Mouse (Mus musculus): ENCODE measurements at regions not wholly inside any gene's neighbourhood (a gene's known extent, or its start where the extent isn't known, plus 50 kb on each side); places are given as distances from the start of the nearest gene placed in this dataset.
A peak's percentile ranks its signal among the peaks of the same experiment; 100 is the strongest.

DNA sequence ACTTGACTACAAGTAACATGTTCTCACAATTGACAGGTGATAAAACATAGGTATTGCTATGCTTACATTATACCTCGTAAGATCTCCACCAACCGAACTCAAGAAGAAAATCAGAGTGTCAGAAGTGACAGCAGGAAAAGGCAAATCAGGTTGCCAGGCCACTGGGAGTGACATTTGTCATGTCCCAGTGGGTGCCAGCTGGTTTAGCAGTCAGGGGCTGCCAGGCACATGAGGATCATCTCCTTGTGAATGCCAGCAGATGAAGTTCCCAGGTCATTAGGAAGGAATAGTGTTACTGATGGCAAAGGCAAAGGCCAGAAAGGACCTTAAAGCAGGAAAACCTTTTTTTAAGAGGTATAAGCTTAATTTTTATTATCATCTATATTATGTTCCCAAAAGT is 1711.7 kb downstream of the Pla2g4a start:
- DNase-seq (ENCODE audit: low read depth, low spot score), result no peak

DNA sequence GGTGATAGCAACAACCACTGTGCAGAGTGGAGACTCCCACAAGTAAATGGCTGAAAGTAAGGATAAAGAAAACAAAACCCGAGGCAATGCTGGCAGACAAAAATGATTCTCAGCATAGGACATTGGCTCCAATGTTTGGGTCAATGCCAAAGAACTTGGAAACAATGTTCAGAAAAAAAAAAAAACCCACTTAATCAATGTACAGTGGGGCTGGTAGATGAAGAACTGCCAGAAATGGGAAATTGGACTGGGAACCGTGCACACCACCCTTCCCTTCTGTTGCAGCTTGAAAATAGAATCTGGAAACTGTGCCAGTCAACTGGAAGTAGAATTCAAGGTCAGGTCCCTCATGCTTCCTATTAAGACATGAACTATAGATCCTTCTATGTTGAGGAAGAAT is 1714.4 kb downstream of the Pla2g4a start:
- no peak for DNase-seq (ENCODE audit: low read depth, low spot score)

DNA sequence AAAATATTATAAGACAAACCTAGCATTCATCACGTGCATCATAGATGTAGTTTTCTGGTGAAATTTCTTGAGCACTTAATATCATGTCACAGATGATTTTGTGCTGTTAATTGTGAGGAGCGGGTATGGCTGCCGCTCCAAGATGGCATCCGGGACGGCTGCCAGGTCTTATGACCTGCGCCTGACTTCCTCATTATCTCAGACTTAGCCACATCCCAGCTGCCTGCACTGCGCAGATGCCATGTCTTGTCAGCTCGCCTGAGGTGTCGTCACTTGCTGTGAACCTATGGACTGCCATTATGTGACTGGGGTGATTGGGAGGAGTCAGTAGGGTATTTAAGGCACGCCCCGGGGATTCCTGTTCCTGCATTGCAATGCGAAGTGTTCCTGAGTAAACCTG is 1732.8 kb downstream of the Brinp3 start:
- DNase-seq (ENCODE audit: low read depth, low spot score), result peak; percentile 20

Measured in 3T3-L1 (cell line).